ENCODE assay signal across 7 mouse cellular contexts in genomic region chr3:145651978-145652321, GRCm38 (mm10). TPM values are rescaled to one million over a fixed set of nuclear protein-coding genes. Genes with fewer than 3 reads are reported as not detected.
DNase-seq lines count a peak whose midpoint lies in the region; ATAC-seq and TF ChIP-seq lines count a peak whose summit lies in the region.

No protein-coding gene starts in this region.

- peaks cover 20% of the 10 kb centered on the region for H3K27me3 ChIP-seq in forebrain, embryonic 12.5 days
- no peaks in the 10 kb centered on the region for H3K27me3 ChIP-seq in limb, embryonic 11.5 days (ENCODE audit: control insufficient read depth, insufficient read depth, low read length)
- H3K27me3 ChIP-seq in stomach, embryonic 14.5 days (ENCODE audit: control insufficient read depth, insufficient read depth, low read length) = no peaks in the 10 kb centered on the region
- H3K27me3 ChIP-seq in thymus, adult 2 months (ENCODE audit: control insufficient read depth, insufficient read depth, low read length) = peaks cover 22% of the 10 kb centered on the region

- no peak for ATAC-seq in forebrain, embryonic 12.5 days (ENCODE audit: low FRiP score)
- ATAC-seq in limb, embryonic 11.5 days (ENCODE audit: insufficient number of reproducible peaks, low FRiP score, low TSS enrichment, low read depth) = no peak
- no peak for ATAC-seq in stomach, embryonic 14.5 days (ENCODE audit: insufficient number of reproducible peaks, insufficient read depth, low FRiP score, low read depth)

- 0 out of 2 replicates have a peak overlapping the region, but pooled peaks have one; percentile 8 for H3K9ac ChIP-seq in forebrain, embryonic 12.5 days
- H3K9ac ChIP-seq in limb, embryonic 11.5 days (ENCODE audit: low read length) = peak overlapping the region; percentile 3
- no peak overlapping the region for H3K9ac ChIP-seq in stomach, embryonic 14.5 days (replicated peaks; ENCODE audit: low read depth, low read length)

- no peak for TF ChIP-seq POLR2A in lung, adult 2 months (IDR thresholded peaks at IDR 0.05; ENCODE audit: borderline replicate concordance, extremely low read depth, low read depth, low read length)
- TF ChIP-seq POLR2A in thymus, adult 2 months (IDR thresholded peaks at IDR 0.05; ENCODE audit: control insufficient read depth, extremely low read depth, insufficient read depth, low read length, poor library complexity) = no peak

- peak overlapping the region; percentile 80 for H3K4me2 ChIP-seq in forebrain, embryonic 12.5 days
- peak overlapping the region; percentile 80 for H3K4me2 ChIP-seq in limb, embryonic 11.5 days (ENCODE audit: low read depth, severe bottlenecking)
- H3K4me2 ChIP-seq in stomach, embryonic 14.5 days (replicated peaks; ENCODE audit: low read depth, low read length) = peak overlapping the region; percentile 80

- no peaks in the 10 kb centered on the region for H3K9me3 ChIP-seq in forebrain, embryonic 12.5 days
- no peaks in the 10 kb centered on the region for H3K9me3 ChIP-seq in limb, embryonic 11.5 days (ENCODE audit: control insufficient read depth, low read length)
- no peaks in the 10 kb centered on the region for H3K9me3 ChIP-seq in stomach, embryonic 14.5 days (ENCODE audit: control insufficient read depth, low read depth, low read length)

- DNase-seq in lung, adult 2 months = no peak
- DNase-seq in lung, postnatal 14 days = no peak
- no peak for DNase-seq in limb, embryonic 11.5 days (ENCODE audit: low spot score)
- DNase-seq in thymus, adult 2 months = no peak
- DNase-seq in cerebellum, postnatal 14 days = no peak

- WGBS in lung, adult 2 months = 39% methylated on average over 10 of the region's 10 CpGs
- WGBS in forebrain, embryonic 12.5 days = 2% methylated on average over 10 of the region's 10 CpGs
- WGBS in limb, embryonic 11.5 days = 3% methylated on average over 10 of the region's 10 CpGs
- 6% methylated on average over 10 of the region's 10 CpGs for WGBS in stomach, embryonic 14.5 days
- 23% methylated on average over 10 of the region's 10 CpGs for WGBS in thymus, adult 2 months

- peaks cover 8% of the 10 kb centered on the region for H3K4me1 ChIP-seq in lung, adult 2 months (ENCODE audit: control insufficient read depth, insufficient read depth, low read length)
- peaks cover 68% of the 10 kb centered on the region for H3K4me1 ChIP-seq in forebrain, embryonic 12.5 days
- peaks cover 28% of the 10 kb centered on the region for H3K4me1 ChIP-seq in limb, embryonic 11.5 days (ENCODE audit: control insufficient read depth, insufficient read depth, low read length)
- H3K4me1 ChIP-seq in stomach, embryonic 14.5 days (ENCODE audit: control insufficient read depth, insufficient read depth, low read length) = peaks cover 32% of the 10 kb centered on the region; the same call in 1 of the 2 replicates
- no peaks in the 10 kb centered on the region for H3K4me1 ChIP-seq in thymus, adult 2 months (replicated peaks; ENCODE audit: control insufficient read depth, insufficient read depth, low read length)

- peaks cover 4% of the 10 kb centered on the region; the same call in 1 of the 2 replicates for H3K36me3 ChIP-seq in forebrain, embryonic 12.5 days (replicated peaks)
- H3K36me3 ChIP-seq in limb, embryonic 11.5 days (ENCODE audit: control insufficient read depth, insufficient read depth, low read length) = peaks cover 4% of the 10 kb centered on the region; the same call in 1 of the 2 replicates
- no peaks in the 10 kb centered on the region; the same call in 1 of the 2 replicates for H3K36me3 ChIP-seq in stomach, embryonic 14.5 days (ENCODE audit: control insufficient read depth, insufficient read depth, low read length)
- H3K36me3 ChIP-seq in thymus, adult 2 months (ENCODE audit: control insufficient read depth, insufficient read depth, low read length) = no peaks in the 10 kb centered on the region

- H3K4me3 ChIP-seq in lung, adult 2 months (replicated peaks; ENCODE audit: extremely low read depth, low read depth, low read length) = peak overlapping the region; percentile 26
- peak overlapping the region; percentile 63 for H3K4me3 ChIP-seq in forebrain, embryonic 12.5 days (replicated peaks)
- 0 out of 2 replicates have a peak overlapping the region, but pooled peaks have one; percentile 9 for H3K4me3 ChIP-seq in limb, embryonic 11.5 days (ENCODE audit: low read depth, low read length)
- peak overlapping the region; percentile 51 for H3K4me3 ChIP-seq in stomach, embryonic 14.5 days (ENCODE audit: low read depth, low read length)
- no peak overlapping the region for H3K4me3 ChIP-seq in thymus, adult 2 months (ENCODE audit: control insufficient read depth, insufficient read depth, low read length)

- peak overlapping the region; percentile 75 for H3K27ac ChIP-seq in forebrain, embryonic 12.5 days
- no peak overlapping the region; the same call in 1 of the 2 replicates for H3K27ac ChIP-seq in limb, embryonic 11.5 days (replicated peaks; ENCODE audit: low read depth, low read length)
- H3K27ac ChIP-seq in stomach, embryonic 14.5 days (ENCODE audit: low read length) = peak overlapping the region; percentile 91
- H3K27ac ChIP-seq in thymus, adult 2 months (ENCODE audit: control insufficient read depth, insufficient read depth, low read length) = no peak overlapping the region

- no peak for TF ChIP-seq CTCF in lung, adult 2 months (IDR thresholded peaks at IDR 0.05; ENCODE audit: insufficient read depth, low read length)
- TF ChIP-seq CTCF in thymus, adult 2 months (IDR thresholded peaks at IDR 0.05; ENCODE audit: borderline replicate concordance, control insufficient read depth, extremely low read depth, insufficient read depth, low read length, poor library complexity) = no peak

RNA-seq across cellular contexts. Expression of gene Ccn1, which starts 2.2 kb away (rescaled TPM):
- 79.9 and 102 TPM in 2 replicates for polyA plus RNA-seq in lung, adult 2 months (2012; rRNA removed)
- 43.9 and 44.1 TPM in 2 replicates for polyA plus RNA-seq in forebrain, embryonic 12.5 days (2016; fragmentation: Nextera tagmentation; extraction: Ambion mirVana)
- 26.4 and 29.8 TPM in 2 replicates for polyA plus RNA-seq in limb, embryonic 11.5 days (2014; fragmentation: Nextera tagmentation; extraction: Ambion mirVana)
- 20.9 and 25.8 TPM in 2 replicates for polyA plus RNA-seq in stomach, embryonic 14.5 days (2014; fragmentation: Nextera tagmentation; extraction: Ambion mirVana)
- 5.8 and 8.1 TPM in 2 replicates for polyA plus RNA-seq in thymus, adult 2 months (2012; rRNA removed)

Comparison
In these comparisons a context has a peak if more than half of its experiments do, and no peak if none do; other contexts are left out.
1. H3K27ac ChIP-seq: peak in forebrain, embryonic 12.5 days (single experiment) and stomach, embryonic 14.5 days (single experiment); none in limb, embryonic 11.5 days (single experiment) and thymus, adult 2 months (single experiment).
2. Peak in every context shown above with its lines, with median percentiles within 50 percentile points of each other: H3K4me2 ChIP-seq.